Mouse (Mus musculus) heart, postnatal 0 days (tissue): ENCODE results near the gene Hk1.

Source experiments
- CTCF ChIP-seq: IDR thresholded peaks from 2 replicates; pipeline ENCODE4 v1.5.1; 2016; ENCODE audit warnings: antibody characterized with exemption, control low read depth, low read depth
- EP300 ChIP-seq: IDR thresholded peaks from 2 replicates; pipeline ENCODE4 v1.6.1; 2016; ENCODE audit warnings: antibody characterized with exemption, low read depth

GRCm38 (mm10) chr10:62313885-62314424, 65.8 kb downstream of the Hk1 start:
- no peak for TF ChIP-seq EP300
- no peak for TF ChIP-seq CTCF
